Mouse (Mus musculus) T-helper 17 cell (primary cell): Measurements from ENCODE around the gene Canx.
"Not testable (repeated sequence)": the region's sequence is repeated elsewhere in the genome, so short reads cannot be mapped to it uniquely, and the experiment has no call there.

Source experiments
- in situ Hi-C, 2 experiments: fragments of 300-600 bp; cut with MboI, MseI; formaldehyde crosslinking; loops; 1 replicate in 1 of 2; 2 replicates in 1 of 2; pipeline ENCODE4 v1.15.1; 2025; ENCODE audit warnings: high pct_unique_total_duplicates in 2 of 2

Canx gene

GRCm38 (mm10) chr11:50333181-50333580 lies 7.7 kb upstream of the Canx start:
- in situ Hi-C loops: no loop called here

- in situ Hi-C loops: no loop called here
These were observed 3.9 kb upstream of the Canx start for GRCm38 (mm10) chr11:50329378-50329777.

- in situ Hi-C loops: no loop called here
These were observed 2.7 kb upstream of the Canx start for GRCm38 (mm10) chr11:50328075-50328625.

GRCm38 (mm10) chr11:50326302-50326966 lies 961 bp upstream of the Canx start:
- in situ Hi-C loops: no loop called here

GRCm38 (mm10) chr11:50324751-50325471 lies 562 bp downstream of the Canx start:
- in situ Hi-C loops: no loop called here

GRCm38 (mm10) chr11:50323843-50324242 lies 1.6 kb downstream of the Canx start:
- in situ Hi-C loops: no loop called here

GRCm38 (mm10) chr11:50322345-50322744 lies 3.1 kb downstream of the Canx start:
- in situ Hi-C loops: no loop called here

GRCm38 (mm10) chr11:50321239-50321638 lies 4.2 kb downstream of the Canx start:
- in situ Hi-C loops: no loop called here

- in situ Hi-C loops: not testable (repeated sequence)
These were observed 6.1 kb downstream of the Canx start for GRCm38 (mm10) chr11:50319343-50319742.

- in situ Hi-C loops: no loop called here
These were observed 12.7 kb downstream of the Canx start for GRCm38 (mm10) chr11:50312803-50313202.

- in situ Hi-C loops: no loop called here
These were observed 22.1 kb downstream of the Canx start for GRCm38 (mm10) chr11:50303406-50303805.

- in situ Hi-C loops: no loop called here
These were observed 33.1 kb downstream of the Canx start, which contains the start of gene Maml1 for GRCm38 (mm10) chr11:50292190-50292855. Gene Maml1, minus strand, starts transcription at chr11:50292311.

GRCm38 (mm10) chr11:50291321-50292165 lies 33.9 kb downstream of the Canx start:
- in situ Hi-C loops: no loop called here

- in situ Hi-C loops: no loop called here
These were observed 34.8 kb downstream of the Canx start for GRCm38 (mm10) chr11:50290486-50291225.

- in situ Hi-C loops: no loop called here
These were observed 39.0 kb downstream of the Canx start for GRCm38 (mm10) chr11:50286428-50286827.

GRCm38 (mm10) chr11:50285696-50286095 lies 39.8 kb downstream of the Canx start:
- in situ Hi-C loops: no loop called here

GRCm38 (mm10) chr11:50285263-50285662 lies 40.2 kb downstream of the Canx start:
- in situ Hi-C loops: no loop called here

GRCm38 (mm10) chr11:50280053-50280452 lies 45.4 kb downstream of the Canx start:
- in situ Hi-C loops: no loop called here

GRCm38 (mm10) chr11:50279005-50279404 lies 46.5 kb downstream of the Canx start:
- in situ Hi-C loops: no loop called here

- in situ Hi-C loops: no loop called here
These were observed 47.8 kb downstream of the Canx start for GRCm38 (mm10) chr11:50277706-50278105.

GRCm38 (mm10) chr11:50277025-50277424 lies 48.4 kb downstream of the Canx start:
- in situ Hi-C loops: no loop called here
